Mouse (Mus musculus) forebrain, embryonic 16.5 days (tissue): ENCODE data around the gene Cadps. TPM values are rescaled to one million over a fixed set of nuclear protein-coding genes. Genes with fewer than 3 reads are reported as not detected.
A peak's percentile ranks its signal among the peaks of the same experiment; 100 is the strongest.
"Not testable (repeated sequence)": the region's sequence is repeated elsewhere in the genome, so short reads cannot be mapped to it uniquely, and the experiment has no call there.

Source experiments
- ATAC-seq: fragments of 200-750 bp; cut with Nextera tagmentation; 2 replicates; pipeline ENCODE4 v1.8.0; 2017; ENCODE audit warnings: mild to moderate bottlenecking, moderate library complexity
- H3K27ac ChIP-seq: fragments of 300-500 bp; sonication (generic); 2 replicates; pipeline ENCODE4 v1.5.1; 2014; ENCODE audit warnings: low read length, control low read depth
- H3K27me3 ChIP-seq: fragments of 300-500 bp; sonication (generic); replicated peaks from 2 replicates; pipeline ENCODE4 v1.6.1; 2014; ENCODE audit warnings: low read length; ENCODE audit not compliant: control insufficient read depth, insufficient read depth
- H3K36me3 ChIP-seq: fragments of 300-500 bp; sonication (generic); 2 replicates; pipeline ENCODE4 v1.6.1; 2014; ENCODE audit not compliant: control insufficient read depth, insufficient read depth
- H3K4me1 ChIP-seq: fragments of 300-500 bp; sonication (generic); replicated peaks from 2 replicates; pipeline ENCODE4 v1.6.1; 2014; ENCODE audit warnings: low read length; ENCODE audit not compliant: control insufficient read depth, insufficient read depth
- H3K4me2 ChIP-seq: fragments of 300-500 bp; sonication (generic); 2 replicates; pipeline ENCODE4 v1.6.1; 2014; ENCODE audit warnings: mild to moderate bottlenecking, low read length, control low read depth
- H3K4me3 ChIP-seq: fragments of 300-500 bp; sonication (generic); replicated peaks from 2 replicates; pipeline ENCODE4 v1.5.1; 2014; ENCODE audit warnings: mild to moderate bottlenecking, low read length, control low read depth
- H3K9ac ChIP-seq: fragments of 300-500 bp; sonication (generic); replicated peaks from 2 replicates; pipeline ENCODE4 v1.6.1; 2014; ENCODE audit warnings: low read depth, low read length, control low read depth
- H3K9me3 ChIP-seq: fragments of 300-500 bp; sonication (generic); 2 replicates; pipeline ENCODE4 v1.6.1; 2016; ENCODE audit warnings: low read length; ENCODE audit not compliant: control insufficient read depth
- WGBS: fragments of 180-500 bp; shearing (Covaris S2); extraction: QIAGEN DNeasy Blood & Tissue Kit; methylation state at CpG from one replicate; pipeline ENCODE4 v1.1.7; 2014; 5-methylcytosine and 5-hydroxymethylcytosine counted together
- polyA plus RNA-seq: library from polyadenylated mRNA; unstranded; fragments of >200 nt; fragmentation: Nextera tagmentation; extraction: Ambion mirVana; gene quantifications from 2 replicates; pipeline ENCODE4 v1.2.1, GENCODE M21; 2015

Cadps gene
- polyA plus RNA-seq, 1 experiment from 2014 or later: 30.3 TPM

GRCm38 (mm10) chr14:12581657-12582056 is 241.2 kb downstream of the Cadps start:
- no peak overlapping the region for H3K27ac ChIP-seq
- no peaks in the 10 kb centered on the region for H3K4me1 ChIP-seq
- no peak overlapping the region for H3K4me2 ChIP-seq
- H3K36me3 ChIP-seq: no peaks in the 10 kb centered on the region
- H3K4me3 ChIP-seq: no peak overlapping the region
- ATAC-seq: no peak
- WGBS: 76% methylated on average over 5 of the region's 5 CpGs
- no peak overlapping the region for H3K9ac ChIP-seq
- no peaks in the 10 kb centered on the region for H3K27me3 ChIP-seq
- H3K9me3 ChIP-seq: no peaks in the 10 kb centered on the region

GRCm38 (mm10) chr14:12580786-12581185 is 242.1 kb downstream of the Cadps start:
- ATAC-seq: no peak
- H3K4me3 ChIP-seq: no peak overlapping the region
- H3K9ac ChIP-seq: no peak overlapping the region
- H3K36me3 ChIP-seq: no peaks in the 10 kb centered on the region
- no peak overlapping the region for H3K4me2 ChIP-seq
- WGBS: 46% methylated on average over 7 of the region's 7 CpGs
- H3K27me3 ChIP-seq: no peaks in the 10 kb centered on the region
- H3K9me3 ChIP-seq: no peaks in the 10 kb centered on the region
- H3K4me1 ChIP-seq: no peaks in the 10 kb centered on the region
- H3K27ac ChIP-seq: no peak overlapping the region

GRCm38 (mm10) chr14:12578156-12578555 is 244.7 kb downstream of the Cadps start:
- Histone ChIP-seq H3K27ac (no peak overlapping the region), H3K4me2 (no peak overlapping the region), H3K9me3 (no peaks in the 10 kb centered on the region), H3K9ac (no peak overlapping the region), H3K4me3 (no peak overlapping the region), H3K4me1 (peaks cover 7% of the 10 kb centered on the region; the same call in 1 of the 2 replicates), H3K27me3 (no peaks in the 10 kb centered on the region), H3K36me3 (no peaks in the 10 kb centered on the region)
- WGBS: 88% methylated on average over 1 of the region's 1 CpGs
- ATAC-seq: no peak

- H3K36me3 ChIP-seq: no peaks in the 10 kb centered on the region
- no peak overlapping the region for H3K9ac ChIP-seq
- ATAC-seq: no peak
- H3K4me1 ChIP-seq: peaks cover 7% of the 10 kb centered on the region; the same call in 1 of the 2 replicates
- H3K4me3 ChIP-seq: no peak overlapping the region
- no peaks in the 10 kb centered on the region for H3K27me3 ChIP-seq
- 81% methylated on average over 2 of the region's 2 CpGs for WGBS
- no peak overlapping the region for H3K4me2 ChIP-seq
- H3K27ac ChIP-seq: no peak overlapping the region
- H3K9me3 ChIP-seq: no peaks in the 10 kb centered on the region
Observed at GRCm38 (mm10) chr14:12577475-12578140, 245.3 kb downstream of the Cadps start.

- H3K9me3 ChIP-seq: no peaks in the 10 kb centered on the region
- no peaks in the 10 kb centered on the region for H3K36me3 ChIP-seq
- ATAC-seq: peak; percentile 72
- 25% methylated on average over 3 of the region's 3 CpGs for WGBS
- H3K9ac ChIP-seq: no peak overlapping the region
- no peak overlapping the region for H3K4me2 ChIP-seq
- no peaks in the 10 kb centered on the region for H3K27me3 ChIP-seq
- no peak overlapping the region for H3K27ac ChIP-seq
- H3K4me3 ChIP-seq: no peak overlapping the region
- peaks cover 10% of the 10 kb centered on the region; the same call in 1 of the 2 replicates for H3K4me1 ChIP-seq
Observed at GRCm38 (mm10) chr14:12575105-12575504, 247.8 kb downstream of the Cadps start.

- no peaks in the 10 kb centered on the region for H3K9me3 ChIP-seq
- H3K27ac ChIP-seq: no peak overlapping the region
- no peak overlapping the region for H3K9ac ChIP-seq
- no peaks in the 10 kb centered on the region for H3K27me3 ChIP-seq
- ATAC-seq: no peak
- no peak overlapping the region for H3K4me2 ChIP-seq
- H3K4me3 ChIP-seq: no peak overlapping the region
- H3K4me1 ChIP-seq: peaks cover 10% of the 10 kb centered on the region; the same call in 1 of the 2 replicates
- H3K36me3 ChIP-seq: no peaks in the 10 kb centered on the region
- 88% methylated on average over 4 of the region's 4 CpGs for WGBS
Observed at GRCm38 (mm10) chr14:12574336-12574735, 248.5 kb downstream of the Cadps start.

GRCm38 (mm10) chr14:12561730-12562129 is 261.1 kb downstream of the Cadps start:
- not testable (repeated sequence) for H3K4me2 ChIP-seq, H3K9ac ChIP-seq, H3K27me3 ChIP-seq, H3K4me3 ChIP-seq, H3K36me3 ChIP-seq, ATAC-seq, H3K27ac ChIP-seq, H3K9me3 ChIP-seq
- H3K4me1 ChIP-seq: peaks cover 14% of the 10 kb centered on the region; the same call in 1 of the 2 replicates

- H3K4me2 ChIP-seq: no peak overlapping the region
- peaks cover 14% of the 10 kb centered on the region; the same call in 1 of the 2 replicates for H3K4me1 ChIP-seq
- H3K9me3 ChIP-seq: no peaks in the 10 kb centered on the region; the same call in 1 of the 2 replicates
- H3K27me3 ChIP-seq: no peaks in the 10 kb centered on the region
- no peaks in the 10 kb centered on the region for H3K36me3 ChIP-seq
- H3K4me3 ChIP-seq: no peak overlapping the region
- 53% methylated on average over 1 of the region's 1 CpGs for WGBS
- H3K27ac ChIP-seq: no peak overlapping the region
- no peak overlapping the region for H3K9ac ChIP-seq
- 0 out of 2 replicates have a peak, but pooled peaks have one; percentile 13 for ATAC-seq
Observed at GRCm38 (mm10) chr14:12560233-12560577, 262.7 kb downstream of the Cadps start.

GRCm38 (mm10) chr14:12559574-12560232 is 263.2 kb downstream of the Cadps start:
- Histone ChIP-seq H3K4me2 (no peak overlapping the region), H3K9me3 (no peaks in the 10 kb centered on the region; the same call in 1 of the 2 replicates), H3K4me1 (peaks cover 14% of the 10 kb centered on the region; the same call in 1 of the 2 replicates), H3K36me3 (no peaks in the 10 kb centered on the region), H3K4me3 (no peak overlapping the region), H3K9ac (no peak overlapping the region), H3K27ac (no peak overlapping the region), H3K27me3 (no peaks in the 10 kb centered on the region)
- ATAC-seq: peak; percentile 68
- 61% methylated on average over 3 of the region's 3 CpGs for WGBS
